24 mouse cellular contexts compared by ENCODE assay signal in the genomic region with DNA sequence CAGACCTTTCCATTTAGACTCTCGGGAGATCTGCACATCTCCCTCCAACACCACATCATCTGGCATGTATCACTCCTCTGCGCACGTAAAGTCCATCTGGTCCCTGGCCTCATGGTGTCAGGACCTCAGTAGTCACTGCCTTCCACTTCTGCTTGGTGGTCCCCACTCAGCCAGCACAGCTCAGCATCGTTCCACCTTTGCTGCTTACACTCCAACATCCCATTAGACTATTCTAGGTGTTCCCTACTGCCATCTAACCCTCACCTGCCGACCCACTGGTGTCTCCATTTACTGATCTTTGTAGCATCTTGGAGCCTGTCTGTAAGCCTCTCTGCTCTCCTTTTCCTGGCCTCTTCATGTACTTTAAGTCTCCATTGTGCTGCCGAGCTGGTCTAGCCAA.
A peak's percentile ranks its signal among the peaks of the same experiment; 100 is the strongest.
DNase-seq lines count a peak whose midpoint lies in the region; ATAC-seq lines count a peak whose summit lies in the region.
"Had no signal": no experiment of that assay in that cellular context is flagged by ENCODE, and none has a peak within 500 bp of the region (broad histone marks: within the 10 kb centered on the region; RNA-seq: fewer than 3 reads in every experiment).

No protein-coding gene starts in this region.

- no peak overlapping the region for H3K9ac ChIP-seq in heart, embryonic 12.5 days
- no peak overlapping the region for H3K9ac ChIP-seq in midbrain, embryonic 11.5 days (ENCODE audit: low read length)
- no peak overlapping the region for H3K9ac ChIP-seq in midbrain, embryonic 15.5 days
- H3K9ac ChIP-seq: embryonic facial prominence, embryonic 12.5 days; forebrain, embryonic 13.5 days; forebrain, embryonic 15.5 days had no signal

- H3K36me3 ChIP-seq in heart, embryonic 12.5 days, result no peaks in the 10 kb centered on the region
- H3K36me3 ChIP-seq in megakaryocyte, embryonic 14.5 days (replicated peaks; ENCODE audit: low read length), result no peaks in the 10 kb centered on the region
- H3K36me3 ChIP-seq in midbrain, embryonic 11.5 days (ENCODE audit: control insufficient read depth, insufficient read depth, low read length), result no peaks in the 10 kb centered on the region
- no peaks in the 10 kb centered on the region for H3K36me3 ChIP-seq in midbrain, embryonic 15.5 days (replicated peaks)
- H3K36me3 ChIP-seq: embryonic facial prominence, embryonic 10.5 days; embryonic facial prominence, embryonic 12.5 days; forebrain, embryonic 15.5 days; G1E had no signal

- H3K27me3 ChIP-seq in heart, embryonic 12.5 days (replicated peaks), result no peaks in the 10 kb centered on the region; the same call in 1 of the 2 replicates
- peaks cover 4% of the 10 kb centered on the region for H3K27me3 ChIP-seq in megakaryocyte, embryonic 14.5 days (replicated peaks)
- peaks cover 5% of the 10 kb centered on the region; the same call in 1 of the 2 replicates for H3K27me3 ChIP-seq in midbrain, embryonic 11.5 days (ENCODE audit: control insufficient read depth, insufficient read depth, low read length)
- no peaks in the 10 kb centered on the region for H3K27me3 ChIP-seq in midbrain, embryonic 15.5 days (replicated peaks)
- H3K27me3 ChIP-seq: CH12.LX; embryonic facial prominence, embryonic 12.5 days; forebrain, embryonic 13.5 days; forebrain, embryonic 15.5 days; Patski had no signal

- H3K4me3 ChIP-seq in heart, embryonic 12.5 days, result no peak overlapping the region
- peak overlapping the region; percentile 30 for H3K4me3 ChIP-seq in megakaryocyte, embryonic 14.5 days (replicated peaks)
- H3K4me3 ChIP-seq in midbrain, embryonic 11.5 days (ENCODE audit: low read depth, low read length), result no peak overlapping the region
- H3K4me3 ChIP-seq in midbrain, embryonic 15.5 days, result no peak overlapping the region
- H3K4me3 ChIP-seq: embryonic facial prominence, embryonic 10.5 days; embryonic facial prominence, embryonic 12.5 days; forebrain, embryonic 13.5 days; forebrain, embryonic 15.5 days had no signal

- H3K4me1 ChIP-seq in heart, embryonic 12.5 days (replicated peaks), result no peaks in the 10 kb centered on the region
- no peaks in the 10 kb centered on the region for H3K4me1 ChIP-seq in megakaryocyte, embryonic 14.5 days
- H3K4me1 ChIP-seq in midbrain, embryonic 11.5 days (ENCODE audit: control insufficient read depth, insufficient read depth, low read length), result peaks cover 22% of the 10 kb centered on the region
- H3K4me1 ChIP-seq in midbrain, embryonic 15.5 days, result peaks cover 4% of the 10 kb centered on the region; the same call in 1 of the 2 replicates
- H3K4me1 ChIP-seq: embryonic facial prominence, embryonic 12.5 days; forebrain, embryonic 15.5 days had no signal

- H3K9me3 ChIP-seq in heart, embryonic 12.5 days (replicated peaks), result no peaks in the 10 kb centered on the region
- H3K9me3 ChIP-seq in megakaryocyte, embryonic 14.5 days, result no peaks in the 10 kb centered on the region
- no peaks in the 10 kb centered on the region for H3K9me3 ChIP-seq in midbrain, embryonic 11.5 days (ENCODE audit: control insufficient read depth, low read length)
- H3K9me3 ChIP-seq in midbrain, embryonic 15.5 days, result no peaks in the 10 kb centered on the region
- H3K9me3 ChIP-seq: embryonic facial prominence, embryonic 10.5 days; embryonic facial prominence, embryonic 12.5 days; forebrain, embryonic 13.5 days; forebrain, embryonic 15.5 days; G1E had no signal

- 88% methylated on average over 6 of the region's 6 CpGs for WGBS in heart, embryonic 12.5 days
- 93% methylated on average over 6 of the region's 6 CpGs for WGBS in midbrain, embryonic 11.5 days
- WGBS in midbrain, embryonic 15.5 days, result 91% methylated on average over 6 of the region's 6 CpGs

- H3K27ac ChIP-seq in heart, embryonic 12.5 days (ENCODE audit: poor library complexity, severe bottlenecking), result no peak overlapping the region
- H3K27ac ChIP-seq in midbrain, embryonic 11.5 days (ENCODE audit: low read depth, low read length), result no peak overlapping the region
- no peak overlapping the region for H3K27ac ChIP-seq in midbrain, embryonic 15.5 days
- H3K27ac ChIP-seq: embryonic facial prominence, embryonic 10.5 days; embryonic facial prominence, embryonic 12.5 days; forebrain, embryonic 13.5 days; forebrain, embryonic 15.5 days had no signal

- ATAC-seq in heart, embryonic 12.5 days (ENCODE audit: insufficient number of reproducible peaks, low FRiP score), result no peak
- no peak for ATAC-seq in megakaryocyte, adult 5-6 weeks (ENCODE audit: poor library complexity, severe bottlenecking)
- no peak for ATAC-seq in midbrain, embryonic 11.5 days (ENCODE audit: low FRiP score)
- ATAC-seq in midbrain, embryonic 15.5 days (replicated peaks), result no peak
- ATAC-seq: activated CD4-positive, CD25-positive, alpha-beta regulatory T cell, adult 4 months; CD4-positive, CD25-positive, alpha-beta regulatory T cell, adult 4 months; forebrain, embryonic 13.5 days; forebrain, embryonic 15.5 days; Patski had no signal

- peak; percentile 51 for DNase-seq in heart, adult 11 months
- DNase-seq in midbrain, embryonic 11.5 days (ENCODE audit: low spot score, missing footprints), result peak; percentile 49
- DNase-seq: adrenal gland, adult 8-10 months; adrenal gland, postnatal 14 days; adrenal gland, postnatal 36 days; B cell, adult 2 months; cerebellum, adult 11-12 months; cerebellum, adult 2 months; cerebellum, adult 9-10 months; cerebellum, postnatal 10 days; cerebellum, postnatal 25 days had no signal

- H3K4me2 ChIP-seq in heart, embryonic 12.5 days, result no peak overlapping the region
- no peak overlapping the region for H3K4me2 ChIP-seq in midbrain, embryonic 11.5 days
- no peak overlapping the region for H3K4me2 ChIP-seq in midbrain, embryonic 15.5 days
- H3K4me2 ChIP-seq: embryonic facial prominence, embryonic 12.5 days; forebrain, embryonic 13.5 days; forebrain, embryonic 15.5 days had no signal
